Mouse (Mus musculus): Measurements from ENCODE around the gene Kank3. TPM values are rescaled to one million over a fixed set of nuclear protein-coding genes. Genes with fewer than 3 reads are reported as not detected.
"Not testable (repeated sequence)": the region's sequence is repeated elsewhere in the genome, so short reads cannot be mapped to it uniquely, and the experiment has no call there.

Kank3 gene
- polyA plus RNA-seq, 1 experiment from 2014 or later = 29.0 TPM

DNA sequence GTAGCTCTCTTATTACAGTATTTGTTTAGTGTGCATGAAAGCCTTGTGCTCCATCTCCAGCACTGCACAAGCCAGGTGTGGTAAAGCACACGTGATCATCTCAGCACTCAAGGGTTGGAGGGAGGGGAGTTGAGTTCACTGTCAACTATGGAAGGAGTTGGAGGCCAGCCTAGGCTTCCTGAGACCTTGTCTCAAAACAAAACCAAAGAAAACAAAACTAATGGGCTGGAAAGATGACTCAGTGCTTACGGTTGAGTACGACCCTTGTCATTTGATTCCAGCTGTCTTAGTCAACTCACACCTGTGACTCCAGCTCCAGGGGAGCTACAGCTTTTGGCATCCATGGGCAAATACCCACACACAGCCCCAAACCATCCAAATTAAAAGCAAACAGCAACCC lies 2.2 kb downstream of the Kank3 start:
- no peak overlapping the region for H3K27ac ChIP-seq
- no peak overlapping the region for H3K4me3 ChIP-seq
- 0 out of 2 replicates have a peak overlapping the region, but pooled peaks have one; percentile 2 for H3K4me2 ChIP-seq
- H3K27me3 ChIP-seq = peaks cover 21% of the 10 kb centered on the region
- WGBS = 68% methylated on average over 3 of the region's 3 CpGs
- H3K4me1 ChIP-seq = peaks cover 17% of the 10 kb centered on the region; the same call in 1 of the 2 replicates
- no peaks in the 10 kb centered on the region for H3K9me3 ChIP-seq (replicated peaks)
- no peak overlapping the region for H3K9ac ChIP-seq
- no peaks in the 10 kb centered on the region for H3K36me3 ChIP-seq (ENCODE audit: poor library complexity, severe bottlenecking)
- no peak for ATAC-seq

DNA sequence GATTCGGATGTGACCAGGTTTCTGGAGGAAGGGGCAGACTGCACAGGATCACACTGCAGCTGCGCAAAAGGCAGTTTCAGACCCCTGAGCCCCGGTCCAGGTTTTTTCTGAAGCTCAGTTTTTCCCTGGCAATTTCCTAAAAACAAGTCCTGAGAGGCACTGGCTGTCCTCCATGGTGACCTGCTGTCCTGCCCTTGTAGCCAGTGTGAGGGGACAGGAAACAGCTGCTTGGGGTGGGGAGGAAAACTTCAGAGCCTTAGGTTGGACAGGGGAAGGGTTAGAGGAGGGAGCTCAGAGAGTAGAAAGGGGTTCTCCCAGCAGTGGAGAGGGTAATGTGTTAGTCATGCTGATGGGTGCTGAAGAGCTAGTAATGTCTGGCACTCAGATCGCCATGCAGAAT lies 2.7 kb downstream of the Kank3 start:
- H3K27ac ChIP-seq = no peak overlapping the region
- no peak overlapping the region for H3K4me3 ChIP-seq
- ATAC-seq = no peak
- peaks cover 21% of the 10 kb centered on the region for H3K4me1 ChIP-seq
- WGBS = 73% methylated on average over 4 of the region's 4 CpGs
- no peak overlapping the region for H3K9ac ChIP-seq
- H3K9me3 ChIP-seq (replicated peaks) = no peaks in the 10 kb centered on the region
- no peaks in the 10 kb centered on the region for H3K36me3 ChIP-seq (ENCODE audit: poor library complexity, severe bottlenecking)
- peaks cover 21% of the 10 kb centered on the region for H3K27me3 ChIP-seq
- H3K4me2 ChIP-seq = 0 out of 2 replicates have a peak overlapping the region, but pooled peaks have one; percentile 2

DNA sequence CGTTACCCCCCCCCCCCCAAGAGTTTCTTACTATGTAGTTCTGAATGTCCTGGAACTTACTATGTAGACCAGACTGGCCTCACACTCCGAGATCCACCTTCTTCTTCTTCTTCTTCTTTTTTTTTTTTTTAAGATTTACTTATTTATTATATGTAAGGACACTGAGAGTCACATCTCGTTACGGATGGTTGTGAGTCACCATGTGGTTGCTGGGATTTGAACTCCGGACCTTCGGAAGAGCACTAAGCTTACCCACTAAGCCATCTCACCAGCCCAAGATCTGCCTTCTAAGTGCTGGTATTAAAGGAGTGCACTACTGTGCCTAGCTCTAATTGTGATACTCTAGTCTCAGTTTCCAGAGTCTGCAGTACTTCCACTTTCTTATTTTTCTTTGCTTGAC lies 5.1 kb downstream of the Kank3 start:
- ATAC-seq = no peak
- 94% methylated on average over 5 of the region's 6 CpGs for WGBS
- H3K4me3 ChIP-seq = no peak overlapping the region
- H3K4me1 ChIP-seq = peaks cover 28% of the 10 kb centered on the region
- H3K36me3 ChIP-seq (ENCODE audit: poor library complexity, severe bottlenecking) = peaks cover 20% of the 10 kb centered on the region
- no peak overlapping the region for H3K9ac ChIP-seq
- H3K9me3 ChIP-seq (replicated peaks) = no peaks in the 10 kb centered on the region
- H3K27me3 ChIP-seq = peaks cover 21% of the 10 kb centered on the region
- H3K4me2 ChIP-seq = no peak overlapping the region
- H3K27ac ChIP-seq = no peak overlapping the region

DNA sequence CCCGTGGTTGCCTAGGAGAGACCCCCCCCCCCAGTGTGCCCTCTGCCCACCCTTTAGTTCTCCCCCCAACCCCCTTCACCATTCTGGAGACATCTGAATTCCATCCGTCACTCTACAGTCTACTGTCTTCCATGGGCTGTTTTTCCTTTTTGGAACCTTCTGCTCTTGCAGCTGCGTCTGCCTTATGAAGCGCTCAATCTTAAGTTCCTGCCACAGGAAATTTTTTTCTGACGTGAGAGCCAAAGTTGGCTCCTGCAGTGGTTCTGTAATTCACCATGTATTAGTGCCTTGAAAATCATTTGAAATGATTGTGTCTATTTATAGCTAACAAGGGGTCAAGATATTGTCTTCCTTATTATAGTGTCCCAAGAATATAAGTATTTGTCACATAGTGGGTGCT lies 6.3 kb downstream of the Kank3 start:
- Histone ChIP-seq H3K9me3 (replicated peaks) (no peaks in the 10 kb centered on the region), H3K4me2 (peak overlapping the region; percentile 88), H3K36me3 (ENCODE audit: poor library complexity, severe bottlenecking) (peaks cover 32% of the 10 kb centered on the region), H3K9ac (peak overlapping the region; percentile 82), H3K4me1 (peaks cover 18% of the 10 kb centered on the region), H3K27ac (no peak overlapping the region), H3K4me3 (peak overlapping the region; percentile 56), H3K27me3 (peaks cover 10% of the 10 kb centered on the region)
- no peak for ATAC-seq
- WGBS = 74% methylated on average over 5 of the region's 5 CpGs

DNA sequence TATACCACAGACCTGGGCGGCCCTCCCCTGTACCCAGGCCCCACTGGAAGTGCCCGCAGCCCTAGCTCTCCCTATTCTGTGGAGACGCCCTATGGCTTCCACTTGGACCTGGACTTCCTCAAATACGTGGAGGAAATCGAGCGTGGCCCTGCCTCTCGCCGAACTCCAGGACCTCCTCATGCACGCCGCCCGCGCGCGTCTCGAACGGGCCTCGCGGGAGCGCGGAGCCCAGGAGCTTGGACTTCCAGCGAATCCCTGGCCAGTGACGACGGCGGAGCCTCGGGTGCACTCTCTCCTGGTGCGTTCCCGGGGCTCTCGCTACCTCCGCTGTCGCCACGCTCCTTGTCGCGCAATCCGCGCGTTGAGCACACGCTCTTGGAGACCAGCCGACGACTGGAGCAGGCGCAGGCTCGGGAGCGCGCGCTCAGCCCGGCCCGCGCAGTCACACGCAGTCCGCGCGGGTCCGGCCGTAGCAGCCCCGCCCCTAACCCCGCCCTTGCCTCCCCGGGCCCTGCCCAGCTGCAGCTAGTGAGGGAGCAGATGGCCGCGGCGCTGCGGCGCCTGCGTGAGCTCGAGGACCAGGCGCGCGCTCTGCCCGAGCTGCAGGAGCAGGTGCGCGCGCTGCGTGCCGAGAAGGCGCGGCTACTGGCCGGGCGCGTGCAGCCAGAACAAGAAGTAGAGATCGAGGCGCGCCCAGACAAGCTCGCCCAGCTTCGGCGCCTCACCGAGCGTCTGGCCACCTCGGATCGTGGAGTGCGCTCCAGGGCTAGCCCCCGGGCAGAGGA lies 7.1 kb downstream of the Kank3 start:
- ATAC-seq = peak; percentile 98

DNA sequence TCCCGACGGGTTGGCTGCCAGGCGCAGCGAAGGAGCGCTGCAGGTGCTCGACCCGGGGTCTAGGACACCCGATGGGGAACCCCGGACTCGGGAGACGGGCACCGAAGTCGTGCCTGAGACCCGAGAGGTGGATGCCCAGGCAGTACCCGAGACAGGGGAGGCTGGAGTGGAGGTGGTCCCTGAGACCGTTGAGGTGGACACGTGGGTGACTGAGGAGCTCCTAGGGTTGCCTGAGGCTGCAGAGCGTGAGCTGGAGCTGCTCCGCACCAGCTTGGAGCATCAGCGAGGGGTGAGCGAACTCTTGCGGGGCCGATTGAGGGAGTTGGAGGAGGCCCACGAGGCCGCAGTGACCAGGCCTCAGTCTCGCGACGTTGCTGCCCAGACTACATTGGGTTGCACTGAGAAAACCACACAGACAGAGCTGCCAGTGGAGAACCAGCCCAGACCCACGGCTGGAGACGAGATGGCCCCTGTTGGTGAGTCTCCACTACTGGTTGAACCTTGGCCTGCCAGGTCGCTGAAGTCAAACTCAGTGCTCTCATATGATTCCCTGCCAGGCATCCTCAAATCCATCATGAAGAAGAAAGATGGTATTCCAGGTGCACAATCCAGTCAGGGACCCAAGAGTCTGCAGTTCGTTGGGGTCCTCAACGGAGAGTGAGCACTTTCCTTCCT lies 7.8 kb downstream of the Kank3 start:
- H3K4me3 ChIP-seq = peak overlapping the region; percentile 56
- H3K4me2 ChIP-seq = peak overlapping the region; percentile 88
- ATAC-seq = peak; percentile 65
- H3K36me3 ChIP-seq (ENCODE audit: poor library complexity, severe bottlenecking) = peaks cover 47% of the 10 kb centered on the region
- peaks cover under 1% of the 10 kb centered on the region for H3K27me3 ChIP-seq
- peaks cover 33% of the 10 kb centered on the region for H3K4me1 ChIP-seq
- peak overlapping the region; percentile 84 for H3K27ac ChIP-seq
- peak overlapping the region; percentile 82 for H3K9ac ChIP-seq
- WGBS = 18% methylated on average over 30 of the region's 33 CpGs
- H3K9me3 ChIP-seq (replicated peaks) = no peaks in the 10 kb centered on the region

More for the DNA sequence above, 7.1 kb downstream of the Kank3 start:
- Histone ChIP-seq H3K4me2 (peak overlapping the region; percentile 88), H3K9me3 (replicated peaks) (no peaks in the 10 kb centered on the region), H3K9ac (peak overlapping the region; percentile 82), H3K4me3 (peak overlapping the region; percentile 56), H3K27ac (peak overlapping the region; percentile 84), H3K36me3 (ENCODE audit: poor library complexity, severe bottlenecking) (peaks cover 40% of the 10 kb centered on the region), H3K4me1 (peaks cover 26% of the 10 kb centered on the region), H3K27me3 (peaks cover 8% of the 10 kb centered on the region)
- 1% methylated on average over 84 of the region's 89 CpGs for WGBS

DNA sequence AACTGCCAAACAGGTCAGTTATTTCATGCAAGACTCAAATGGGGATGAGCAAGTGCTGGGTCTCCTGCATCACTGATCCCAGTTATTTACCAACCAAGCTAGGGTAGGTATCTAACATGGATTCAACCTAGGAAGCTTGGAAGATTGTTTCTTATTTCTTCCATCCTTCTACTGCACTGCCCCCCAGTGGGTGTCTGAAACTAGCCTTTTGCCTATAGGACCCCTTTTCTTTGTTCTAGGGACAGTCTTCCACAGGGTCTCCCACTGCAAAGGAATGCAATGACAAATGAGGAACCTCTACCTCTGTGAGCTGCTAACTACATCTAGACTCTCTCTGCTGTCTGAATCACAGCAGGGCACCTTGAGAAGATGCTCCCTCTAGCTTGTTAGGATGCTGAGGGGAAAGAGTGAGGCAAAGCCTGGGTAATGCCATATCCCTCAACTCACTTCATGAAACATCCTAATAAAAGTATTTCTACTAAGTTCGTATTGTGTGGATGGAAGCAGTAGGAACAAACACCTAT lies 12.2 kb downstream of the Kank3 start:
- Histone ChIP-seq H3K4me2 (peak overlapping the region; percentile 95), H3K27ac (no peak overlapping the region; the same call in 1 of the 2 replicates), H3K36me3 (ENCODE audit: poor library complexity, severe bottlenecking) (peaks cover 50% of the 10 kb centered on the region), H3K4me1 (peaks cover 52% of the 10 kb centered on the region), H3K9me3 (replicated peaks) (no peaks in the 10 kb centered on the region), H3K4me3 (peak overlapping the region; percentile 85), H3K9ac (peak overlapping the region; percentile 2; the same call in 1 of the 2 replicates), H3K27me3 (no peaks in the 10 kb centered on the region)
- 71% methylated on average over 1 of the region's 1 CpGs for WGBS
- no peak for ATAC-seq

DNA sequence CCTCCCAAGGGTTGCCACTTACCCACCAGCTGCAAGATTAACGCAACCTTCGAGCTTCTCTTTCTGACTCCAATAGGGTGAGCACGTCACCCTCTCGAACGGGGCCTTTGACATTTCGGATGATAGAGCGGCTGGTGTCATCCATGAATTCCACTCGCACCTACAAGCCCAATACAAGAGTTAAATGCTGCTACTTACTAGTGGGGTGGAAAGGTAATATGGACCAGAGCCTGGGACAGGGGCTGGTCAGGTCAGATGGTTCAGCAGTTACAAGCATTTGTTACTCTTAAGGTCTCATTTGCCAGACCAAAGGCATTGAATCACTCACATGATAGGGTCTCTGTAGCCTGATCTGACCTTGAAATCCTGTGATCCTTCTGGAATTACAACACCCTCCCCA lies 12.9 kb downstream of the Kank3 start:
- peak overlapping the region; percentile 95 for H3K4me2 ChIP-seq
- not testable (repeated sequence) for H3K27me3 ChIP-seq; H3K9me3 ChIP-seq (replicated peaks); ATAC-seq
- H3K36me3 ChIP-seq (ENCODE audit: poor library complexity, severe bottlenecking) = peaks cover 50% of the 10 kb centered on the region
- WGBS = 86% methylated on average over 8 of the region's 8 CpGs
- H3K4me3 ChIP-seq = peak overlapping the region; percentile 85
- peaks cover 48% of the 10 kb centered on the region for H3K4me1 ChIP-seq
- peak overlapping the region; percentile 86 for H3K9ac ChIP-seq
- H3K27ac ChIP-seq = 0 out of 2 replicates have a peak overlapping the region, but pooled peaks have one; percentile 6

DNA sequence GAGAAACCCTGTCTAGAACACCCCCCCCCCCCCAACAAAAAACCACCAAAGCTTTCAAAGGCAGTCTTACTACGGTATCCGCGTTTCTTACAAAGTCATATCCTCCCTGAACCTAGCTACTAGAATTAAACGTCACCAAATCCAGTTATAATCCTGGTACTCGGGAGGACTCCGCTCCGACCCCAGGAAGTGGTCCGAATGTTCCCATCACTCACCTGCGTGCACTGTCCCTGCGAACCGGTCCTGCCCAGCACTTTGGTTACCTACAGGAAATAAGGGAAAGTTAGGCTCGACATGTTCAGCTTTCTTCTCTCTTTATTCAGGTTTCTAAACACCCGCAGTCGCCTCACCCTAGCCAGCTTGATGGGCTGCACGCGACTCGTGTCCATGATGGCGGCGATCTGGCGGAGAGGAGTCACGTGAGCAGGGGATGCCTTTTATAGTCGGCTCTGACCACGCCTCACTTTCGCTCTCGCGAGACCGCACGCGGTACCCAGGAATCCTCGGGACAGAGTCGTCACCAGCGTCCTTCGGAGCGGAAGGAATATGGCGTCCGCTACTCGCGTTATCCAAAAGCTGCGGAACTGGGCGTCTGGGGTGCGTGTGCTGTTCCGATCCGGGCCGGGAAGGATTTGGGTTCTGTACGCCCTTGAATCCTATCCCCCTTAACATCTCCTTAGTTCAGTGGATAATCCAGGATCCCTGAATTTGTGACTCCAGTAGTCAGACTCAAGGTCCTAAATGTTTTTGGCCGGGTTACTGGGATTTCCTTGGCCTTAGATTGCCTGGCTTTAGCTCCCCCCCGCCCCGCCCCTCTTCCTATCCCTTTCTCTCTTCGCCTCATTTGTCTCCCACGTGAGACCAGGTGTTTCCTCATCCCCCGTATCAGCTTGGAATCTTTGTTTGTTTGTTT lies 14.0 kb downstream of the Kank3 start, which contains the start of the genes Rps28 and Ndufa7:
Gene Rps28, minus strand, starts transcription at position 479 of the 913 bp plus-strand sequence.
Gene Ndufa7, plus strand, starts transcription at position 489 of the 913 bp plus-strand sequence.
- WGBS = under 1% methylated on average over 51 of the region's 51 CpGs
- Histone ChIP-seq H3K4me1 (peaks cover 45% of the 10 kb centered on the region), H3K27ac (peak within 1 kb of the TSS; percentile 85), H3K4me3 (peak within 1 kb of the TSS; percentile 85), H3K4me2 (peak within 1 kb of the TSS; percentile 95), H3K36me3 (ENCODE audit: poor library complexity, severe bottlenecking) (peaks cover 42% of the 10 kb centered on the region), H3K27me3 (no peaks in the 10 kb centered on the region), H3K9ac (peak within 1 kb of the TSS; percentile 86), H3K9me3 (replicated peaks) (no peaks in the 10 kb centered on the region)
- peak; percentile 95 for ATAC-seq

DNA sequence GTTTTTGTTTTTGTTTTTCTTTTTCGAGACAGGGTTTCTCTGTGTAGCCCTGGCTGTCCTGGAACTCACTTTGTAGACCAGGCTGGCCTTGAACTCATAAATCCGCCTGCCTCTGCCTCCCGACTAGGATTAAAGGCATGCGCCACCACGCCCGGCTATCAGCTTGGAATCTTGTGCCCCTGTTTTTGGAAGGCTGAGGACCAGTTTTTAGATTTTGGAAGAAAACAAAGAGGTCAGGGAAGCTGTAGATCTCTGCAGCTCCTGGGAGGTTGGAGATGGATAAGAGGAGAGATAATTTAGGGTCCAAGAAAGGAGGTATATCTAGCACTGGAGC lies 14.6 kb downstream of the Kank3 start:
- not testable (repeated sequence) for H3K9me3 ChIP-seq (replicated peaks); H3K27me3 ChIP-seq; ATAC-seq
- peaks cover 42% of the 10 kb centered on the region for H3K36me3 ChIP-seq (ENCODE audit: poor library complexity, severe bottlenecking)
- H3K9ac ChIP-seq = peak overlapping the region; percentile 85
- peak overlapping the region; percentile 85; the same call in 1 of the 2 replicates for H3K27ac ChIP-seq
- peak overlapping the region; percentile 85 for H3K4me3 ChIP-seq
- peak overlapping the region; percentile 81 for H3K4me2 ChIP-seq
- 5% methylated on average over 6 of the region's 6 CpGs for WGBS
- H3K4me1 ChIP-seq = peaks cover 45% of the 10 kb centered on the region

DNA sequence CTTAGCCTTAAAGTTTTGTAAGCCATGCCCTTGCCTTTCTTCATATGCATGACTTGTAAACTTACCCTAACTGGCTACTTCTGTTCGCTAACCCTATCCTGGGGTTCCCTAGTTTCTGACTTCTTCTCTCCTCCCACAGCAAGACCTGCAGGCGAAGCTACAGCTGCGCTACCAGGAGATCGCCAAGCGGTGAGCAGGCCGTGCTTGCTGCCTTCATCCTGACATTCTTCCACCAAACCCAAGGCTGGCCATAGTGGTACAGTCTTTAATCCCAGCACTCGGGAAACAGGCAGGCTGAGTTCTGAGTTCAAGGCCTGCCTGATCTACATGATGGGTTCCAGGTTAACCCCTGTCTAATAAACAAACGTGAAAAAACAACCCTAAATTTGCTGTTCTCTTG lies 15.1 kb downstream of the Kank3 start:
- ATAC-seq = no peak
- Histone ChIP-seq H3K9me3 (replicated peaks) (no peaks in the 10 kb centered on the region), H3K4me3 (peak overlapping the region; percentile 85), H3K27me3 (no peaks in the 10 kb centered on the region), H3K4me1 (peaks cover 45% of the 10 kb centered on the region), H3K9ac (peak overlapping the region; percentile 85; the same call in 1 of the 2 replicates), H3K27ac (no peak overlapping the region), H3K36me3 (ENCODE audit: poor library complexity, severe bottlenecking) (peaks cover 42% of the 10 kb centered on the region), H3K4me2 (peak overlapping the region; percentile 81)
- 84% methylated on average over 8 of the region's 8 CpGs for WGBS
